Mouse (Mus musculus) E14TG2a.4 (cell line): ENCODE results near the gene Ces1b.

Source experiments
- H3K27me3 ChIP-seq: 2 replicates; pipeline ENCODE4 v1.6.1; 2014; ENCODE audit warnings: low read length, control low read depth; ENCODE audit not compliant: insufficient read depth
- H3K36me3 ChIP-seq: 2 replicates; pipeline ENCODE4 v1.6.1; 2014; ENCODE audit warnings: low read length, control low read depth; ENCODE audit not compliant: insufficient read depth
- H3K4me1 ChIP-seq: replicated peaks from 2 replicates; pipeline ENCODE4 v1.6.1; 2014; ENCODE audit warnings: low read depth, low read length, control low read depth
- H3K4me3 ChIP-seq: replicated peaks from 2 replicates; pipeline ENCODE4 v1.5.1; 2014; ENCODE audit warnings: mild to moderate bottlenecking, low read length
- H3K9me3 ChIP-seq: 2 replicates; pipeline ENCODE4 v1.6.1; 2014; ENCODE audit warnings: low read length, control low read depth
- CTCF ChIP-seq: conservative IDR thresholded peaks from 2 replicates; pipeline ENCODE4 v1.5.1; 2014; ENCODE audit warnings: low read length
- NANOG ChIP-seq: IDR thresholded peaks from 2 replicates; pipeline ENCODE4 v1.6.1; 2014; ENCODE audit warnings: borderline replicate concordance, low read length, mixed read lengths
- POU5F1 ChIP-seq: IDR thresholded peaks from 2 replicates; pipeline ENCODE4 v1.6.1; 2014; ENCODE audit warnings: low read length, borderline replicate concordance

Gene Ces1b

GRCm38 (mm10) chr8:93079887-93080286 lies at the start of gene Ces1b:
Gene Ces1b, minus strand, starts transcription at chr8:93080017.
- Histone ChIP-seq H3K27me3 (no peaks in the 10 kb centered on the region), H3K9me3 (no peaks in the 10 kb centered on the region), H3K36me3 (no peaks in the 10 kb centered on the region), H3K4me3 (no peak within 1 kb of the TSS), H3K4me1 (0 out of 2 replicates have a peak, but pooled peaks cover 3% of the 10 kb centered on the region)
- no peak for TF ChIP-seq POU5F1
- TF ChIP-seq CTCF = no peak
- TF ChIP-seq NANOG = no peak

GRCm38 (mm10) chr8:93126476-93126875 lies 46.7 kb upstream of the Ces1b start:
- H3K4me1 ChIP-seq = no peaks in the 10 kb centered on the region
- no peak for TF ChIP-seq NANOG
- no peak for TF ChIP-seq POU5F1
- no peak for TF ChIP-seq CTCF
- H3K27me3 ChIP-seq = no peaks in the 10 kb centered on the region; the same call in 1 of the 2 replicates
- H3K36me3 ChIP-seq = no peaks in the 10 kb centered on the region
- no peaks in the 10 kb centered on the region for H3K9me3 ChIP-seq
- no peak overlapping the region for H3K4me3 ChIP-seq

DNA sequence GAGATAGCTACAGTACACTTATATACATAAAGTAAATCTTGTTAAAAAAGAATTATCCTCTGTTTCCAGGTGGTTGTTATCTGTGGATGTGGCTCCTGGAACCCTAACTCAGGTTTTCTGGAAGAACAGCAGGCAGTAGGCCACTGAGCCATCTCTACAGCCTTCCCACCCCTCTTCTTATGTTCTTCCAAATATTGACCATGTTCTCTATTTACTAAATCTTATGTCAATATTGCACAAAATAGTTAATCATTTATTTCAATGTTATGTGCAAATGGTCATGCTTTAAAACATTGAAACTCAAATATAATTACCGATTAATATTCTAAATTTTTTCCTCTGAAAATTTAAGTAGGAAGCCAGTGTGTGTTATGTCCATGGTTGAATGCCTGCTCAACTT lies 42.2 kb upstream of the Ces1b start:
- Histone ChIP-seq H3K4me1 (no peaks in the 10 kb centered on the region), H3K4me3 (no peak overlapping the region), H3K36me3 (no peaks in the 10 kb centered on the region), H3K9me3 (no peaks in the 10 kb centered on the region), H3K27me3 (no peaks in the 10 kb centered on the region; the same call in 1 of the 2 replicates)
- TF ChIP-seq POU5F1 (no peak), NANOG (no peak), CTCF (no peak)

DNA sequence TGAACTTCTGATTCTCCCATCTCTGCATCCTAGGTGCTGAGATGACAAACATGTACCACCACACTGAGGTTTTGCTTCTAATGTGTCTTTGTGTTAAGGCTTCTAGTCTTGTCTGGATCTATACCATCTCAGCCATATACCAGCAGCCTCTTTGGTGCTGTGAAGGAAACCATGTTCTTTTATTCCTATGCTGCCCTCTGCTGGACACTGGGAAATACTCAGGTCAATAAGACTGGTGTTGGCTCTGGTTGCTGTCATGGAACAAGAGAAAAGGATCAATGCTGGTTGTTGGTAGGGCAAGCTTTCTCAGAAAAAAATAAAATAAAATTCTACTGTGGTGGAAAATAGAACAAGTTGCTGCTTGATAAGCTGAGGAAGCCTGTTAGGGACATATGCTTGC lies 15.6 kb upstream of the Ces1b start:
- no peaks in the 10 kb centered on the region for H3K27me3 ChIP-seq
- H3K9me3 ChIP-seq = no peaks in the 10 kb centered on the region
- no peak overlapping the region for H3K4me3 ChIP-seq
- H3K36me3 ChIP-seq = no peaks in the 10 kb centered on the region
- no peak for TF ChIP-seq NANOG
- no peak for TF ChIP-seq POU5F1
- TF ChIP-seq CTCF = peak; percentile 26; the same call in 1 of the 2 replicates
- H3K4me1 ChIP-seq = peaks cover 17% of the 10 kb centered on the region

GRCm38 (mm10) chr8:93091324-93091723 lies 11.5 kb upstream of the Ces1b start:
- no peak overlapping the region for H3K4me3 ChIP-seq
- peaks cover 5% of the 10 kb centered on the region; the same call in 1 of the 2 replicates for H3K9me3 ChIP-seq
- H3K4me1 ChIP-seq = peaks cover 22% of the 10 kb centered on the region
- TF ChIP-seq NANOG (peak; percentile 85), POU5F1 (no peak), CTCF (no peak)
- H3K27me3 ChIP-seq = no peaks in the 10 kb centered on the region; the same call in 1 of the 2 replicates
- no peaks in the 10 kb centered on the region for H3K36me3 ChIP-seq

GRCm38 (mm10) chr8:93088686-93089122 lies 8.9 kb upstream of the Ces1b start:
- TF ChIP-seq NANOG (no peak), CTCF (no peak), POU5F1 (no peak)
- H3K9me3 ChIP-seq = peaks cover 5% of the 10 kb centered on the region; the same call in 1 of the 2 replicates
- H3K4me1 ChIP-seq = peaks cover 22% of the 10 kb centered on the region
- H3K4me3 ChIP-seq = no peak overlapping the region
- no peaks in the 10 kb centered on the region for H3K36me3 ChIP-seq
- H3K27me3 ChIP-seq = no peaks in the 10 kb centered on the region; the same call in 1 of the 2 replicates

- Histone ChIP-seq H3K4me3 (no peak overlapping the region), H3K4me1 (peaks cover 22% of the 10 kb centered on the region), H3K36me3 (no peaks in the 10 kb centered on the region), H3K27me3 (no peaks in the 10 kb centered on the region; the same call in 1 of the 2 replicates), H3K9me3 (peaks cover 5% of the 10 kb centered on the region; the same call in 1 of the 2 replicates)
- no peak for TF ChIP-seq POU5F1
- no peak for TF ChIP-seq CTCF
- TF ChIP-seq NANOG = no peak
These were observed 8.4 kb upstream of the Ces1b start for GRCm38 (mm10) chr8:93088193-93088592.

DNA sequence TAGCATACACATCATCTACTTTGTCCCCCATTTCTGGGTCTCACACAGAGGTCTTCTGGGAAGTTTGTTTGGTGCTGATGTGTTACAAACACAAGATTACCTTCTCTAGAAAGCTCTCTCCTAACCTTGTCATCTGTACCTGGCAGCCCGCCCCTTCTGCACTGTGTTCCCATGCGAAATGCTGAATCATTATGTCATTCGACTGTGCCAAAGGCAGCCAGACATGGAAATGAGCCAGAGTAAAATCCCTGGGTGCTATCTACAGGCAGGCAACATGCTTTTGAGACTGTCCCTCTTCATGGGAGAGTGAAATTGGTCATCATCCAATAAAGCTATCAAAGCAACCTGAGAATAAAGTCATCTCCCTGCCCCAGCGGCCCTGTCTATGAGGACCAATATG lies 4.6 kb downstream of the Ces1b start:
- 0 out of 2 replicates have a peak, but pooled peaks cover 3% of the 10 kb centered on the region for H3K4me1 ChIP-seq
- no peaks in the 10 kb centered on the region for H3K36me3 ChIP-seq
- H3K9me3 ChIP-seq = no peaks in the 10 kb centered on the region
- no peaks in the 10 kb centered on the region for H3K27me3 ChIP-seq
- TF ChIP-seq CTCF (no peak), NANOG (no peak), POU5F1 (no peak)
- no peak overlapping the region for H3K4me3 ChIP-seq

DNA sequence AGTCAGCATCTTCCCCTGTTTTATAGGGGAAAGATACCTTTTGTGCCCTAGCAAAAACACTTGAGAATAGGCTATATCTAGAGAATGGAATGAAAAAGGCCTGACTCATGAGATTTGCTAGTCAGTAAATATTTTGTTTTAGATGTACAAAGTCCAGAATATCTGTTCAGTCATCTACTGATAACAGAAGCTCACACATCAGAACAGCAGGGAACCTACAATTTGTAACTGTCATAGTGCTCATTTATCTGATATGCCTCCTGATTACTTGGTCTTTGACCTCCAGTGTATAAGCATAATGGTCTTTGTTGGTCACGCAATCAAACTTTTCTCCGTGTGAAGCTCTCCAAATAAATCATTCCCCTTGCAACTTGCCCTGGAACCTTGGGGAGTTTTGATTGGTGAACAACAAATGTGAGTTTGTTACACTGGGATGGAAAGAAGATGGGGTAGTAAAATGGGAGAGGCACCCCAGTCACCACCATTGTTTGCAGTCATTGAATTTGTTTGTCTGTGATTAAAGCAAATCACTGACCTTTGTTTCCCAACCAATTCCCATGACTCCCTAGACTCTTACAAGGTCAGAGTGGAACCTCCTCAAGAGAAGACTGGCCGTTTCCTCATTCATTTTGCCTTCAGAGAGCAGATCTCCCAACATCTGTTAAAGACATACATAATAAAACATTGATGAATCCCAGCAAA lies 16.2 kb downstream of the Ces1b start:
- Histone ChIP-seq H3K36me3 (no peaks in the 10 kb centered on the region), H3K4me1 (peaks cover 15% of the 10 kb centered on the region), H3K4me3 (no peak overlapping the region), H3K9me3 (no peaks in the 10 kb centered on the region), H3K27me3 (no peaks in the 10 kb centered on the region)
- TF ChIP-seq NANOG (peak; percentile 86; the same call in 1 of the 2 replicates), POU5F1 (no peak), CTCF (no peak)
